Mouse (Mus musculus): Measurements from ENCODE around the gene Gm14288. TPM values are rescaled to one million over a fixed set of nuclear protein-coding genes. Genes with fewer than 3 reads are reported as not detected.
"Not testable (repeated sequence)": the region's sequence is repeated elsewhere in the genome, so short reads cannot be mapped to it uniquely, and the experiment has no call there.

The Gm14288 gene
- polyA plus RNA-seq (2014; fragmentation: Nextera tagmentation; extraction: Ambion mirVana), result 1.8 TPM in 1 of 2 replicates, not detected in the other

GRCm38 (mm10) chr2:175800993-175801392, at the start of gene Gm14288:
Gene Gm14288, minus strand, starts transcription at chr2:175801093.
- H3K4me3 ChIP-seq (ENCODE audit: low read depth, low read length); H3K9ac ChIP-seq (replicated peaks; ENCODE audit: low read length); DNase-seq (ENCODE audit: low spot score); H3K4me2 ChIP-seq (ENCODE audit: low read depth, low read length); H3K9me3 ChIP-seq (replicated peaks; ENCODE audit: control insufficient read depth, low read length); ATAC-seq (replicated peaks; ENCODE audit: insufficient number of reproducible peaks, low FRiP score, low TSS enrichment, low read depth); H3K36me3 ChIP-seq (replicated peaks; ENCODE audit: control insufficient read depth, insufficient read depth, low read depth, low read length); H3K27ac ChIP-seq (replicated peaks; ENCODE audit: low read depth, low read length); H3K27me3 ChIP-seq (ENCODE audit: control insufficient read depth, insufficient read depth, low read length); H3K4me1 ChIP-seq (ENCODE audit: control insufficient read depth, insufficient read depth, low read length): not testable (repeated sequence)
- no CpG with 5 or more reads among the region's 6 CpGs for WGBS

- H3K9me3 ChIP-seq (replicated peaks; ENCODE audit: control insufficient read depth, low read length); H3K36me3 ChIP-seq (replicated peaks; ENCODE audit: control insufficient read depth, insufficient read depth, low read depth, low read length); H3K27ac ChIP-seq (replicated peaks; ENCODE audit: low read depth, low read length); H3K9ac ChIP-seq (replicated peaks; ENCODE audit: low read length); ATAC-seq (replicated peaks; ENCODE audit: insufficient number of reproducible peaks, low FRiP score, low TSS enrichment, low read depth); H3K4me1 ChIP-seq (ENCODE audit: control insufficient read depth, insufficient read depth, low read length); DNase-seq (ENCODE audit: low spot score); H3K27me3 ChIP-seq (ENCODE audit: control insufficient read depth, insufficient read depth, low read length); H3K4me2 ChIP-seq (ENCODE audit: low read depth, low read length); H3K4me3 ChIP-seq (ENCODE audit: low read depth, low read length): not testable (repeated sequence)
- WGBS, result no CpG with 5 or more reads among the region's 2 CpGs
These were observed 59.7 kb downstream of the Gm14288 start, which contains the start of gene Gm2007 for GRCm38 (mm10) chr2:175741237-175741636. Gene Gm2007, plus strand, starts transcription at chr2:175741537.

Other genes with a start within 250 kb of the Gm14288 start
- not detected in 2 replicates for gene Gm11007, start 157.1 kb downstream of the Gm14288 start, polyA plus RNA-seq (2014; fragmentation: Nextera tagmentation; extraction: Ambion mirVana)
- 11.0 and 17.0 TPM in 2 replicates for gene Zfp969, start 97.4 kb downstream of the Gm14288 start, polyA plus RNA-seq (2014; fragmentation: Nextera tagmentation; extraction: Ambion mirVana)
- gene Gm2007, start 59.6 kb downstream of the Gm14288 start, polyA plus RNA-seq (2014; fragmentation: Nextera tagmentation; extraction: Ambion mirVana), result not detected in 2 replicates
- 29.8 and 30.6 TPM in 2 replicates for gene Gm6710, start 68.1 kb upstream of the Gm14288 start, polyA plus RNA-seq (2014; fragmentation: Nextera tagmentation; extraction: Ambion mirVana)
- gene Zfp966, start 130.0 kb upstream of the Gm14288 start, polyA plus RNA-seq (2014; fragmentation: Nextera tagmentation; extraction: Ambion mirVana), result 4.2 and 5.1 TPM in 2 replicates
- 34.9 and 39.0 TPM in 2 replicates for gene Gm2026, start 164.2 kb upstream of the Gm14288 start, polyA plus RNA-seq (2014; fragmentation: Nextera tagmentation; extraction: Ambion mirVana)

Data from embryonic facial prominence, embryonic 11.5 days (tissue).